Mouse (Mus musculus) testis, postnatal 14 days (tissue): ENCODE measurements around the gene Clps.
"Not testable (repeated sequence)": the region's sequence is repeated elsewhere in the genome, so short reads cannot be mapped to it uniquely, and the experiment has no call there.

Experiments
- DNase-seq: peaks from one replicate; pipeline ENCODE4 v3.0.0; 2021; ENCODE audit warnings: low spot score

Clps gene

DNA sequence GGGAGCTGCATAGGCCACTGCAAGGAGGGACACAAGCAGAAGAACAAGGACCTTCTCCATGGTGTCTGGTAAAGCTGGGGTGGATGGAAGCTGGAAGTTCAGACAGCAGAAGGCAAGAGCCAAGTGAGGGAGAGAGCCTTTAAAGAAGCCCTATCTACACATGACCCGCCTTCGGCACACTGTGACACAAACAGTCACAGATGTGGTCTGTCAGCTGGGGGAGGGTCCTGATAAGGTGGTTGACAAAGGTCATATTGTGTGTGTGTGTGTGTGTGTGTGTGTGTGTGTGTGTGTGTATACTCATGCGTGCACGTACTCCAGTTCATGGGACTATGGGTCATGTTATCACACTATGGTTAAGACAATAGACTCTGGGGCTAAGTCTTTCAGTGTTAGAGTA is at the start of gene Clps:
Clps (minus strand) TSS at position 169 of the 400 bp plus-strand sequence.
- no peak for DNase-seq

GRCm38 (mm10) chr17:28609543-28609942 is 49.0 kb upstream of the Clps start:
- DNase-seq: no peak

GRCm38 (mm10) chr17:28601557-28602250 is 41.1 kb upstream of the Clps start:
- peak; percentile 65 for DNase-seq

GRCm38 (mm10) chr17:28600780-28601179 is 40.2 kb upstream of the Clps start:
- DNase-seq: no peak

- DNase-seq: no peak
These were observed 33.4 kb upstream of the Clps start for GRCm38 (mm10) chr17:28593965-28594364.

- peak; percentile 56 for DNase-seq
These were observed 32.4 kb upstream of the Clps start for GRCm38 (mm10) chr17:28592998-28593397.

DNA sequence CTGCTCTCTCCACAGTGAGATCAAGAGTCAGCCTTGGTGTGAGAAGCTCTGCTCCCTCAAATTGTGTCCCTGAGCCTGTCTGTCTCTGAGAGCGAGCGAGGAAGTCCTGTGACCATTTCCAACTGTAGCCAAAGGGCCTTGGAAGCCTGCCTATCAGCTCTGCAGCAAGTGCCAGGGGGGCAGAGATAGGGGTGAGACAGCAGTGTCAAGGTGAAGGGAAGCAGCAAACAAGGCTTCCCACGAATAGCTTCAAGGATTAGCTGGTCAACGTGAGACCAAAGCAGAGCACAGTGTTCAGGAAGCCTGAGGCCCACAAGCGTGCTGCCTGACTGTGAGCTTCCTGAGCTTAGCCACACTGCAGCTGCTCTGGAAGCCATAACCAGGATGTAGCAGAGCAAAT is 30.9 kb upstream of the Clps start:
- DNase-seq: peak; percentile 78

GRCm38 (mm10) chr17:28590596-28590995 is 30.0 kb upstream of the Clps start:
- no peak for DNase-seq

DNA sequence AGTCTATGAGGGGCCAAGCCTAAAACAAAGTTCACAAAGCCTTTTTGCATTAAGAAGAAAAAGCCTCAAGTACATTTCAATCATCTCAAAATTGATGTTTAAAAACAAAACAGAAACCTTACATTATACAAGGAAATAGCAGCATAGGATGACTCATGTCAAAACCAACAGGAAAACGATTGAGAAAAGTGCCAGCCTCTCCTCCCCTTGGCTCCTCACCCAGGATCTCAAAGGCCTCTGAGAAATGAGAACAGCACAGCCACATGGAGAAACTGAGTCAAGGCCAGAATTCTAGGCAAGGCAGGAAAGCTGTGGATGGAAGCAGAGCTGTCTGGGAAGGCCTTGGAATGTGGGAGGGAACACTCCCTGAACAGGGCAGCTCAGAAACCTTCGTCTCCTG is 28.0 kb upstream of the Clps start:
- DNase-seq: no peak

- no peak for DNase-seq
These were observed 25.9 kb upstream of the Clps start for GRCm38 (mm10) chr17:28586509-28586908.

DNA sequence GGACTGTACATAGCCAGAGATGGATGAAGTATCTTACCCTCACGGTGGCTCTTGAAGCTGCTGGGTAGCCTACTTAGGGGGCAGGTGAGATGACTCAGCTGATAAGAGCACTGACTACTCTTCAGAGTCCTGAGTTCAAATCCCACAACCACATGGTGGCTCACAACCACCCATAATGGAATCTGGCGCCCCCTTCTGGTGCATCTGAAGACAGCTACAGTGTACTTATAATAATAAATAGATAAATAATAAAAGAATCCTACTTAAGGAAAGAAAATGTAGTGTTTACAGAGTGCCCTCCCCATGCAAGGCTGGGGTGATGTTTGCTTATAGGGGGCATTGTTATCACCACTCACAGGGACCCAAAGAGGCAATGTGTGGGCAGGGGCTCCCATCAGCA is 20.5 kb upstream of the Clps start:
- no peak for DNase-seq

DNA sequence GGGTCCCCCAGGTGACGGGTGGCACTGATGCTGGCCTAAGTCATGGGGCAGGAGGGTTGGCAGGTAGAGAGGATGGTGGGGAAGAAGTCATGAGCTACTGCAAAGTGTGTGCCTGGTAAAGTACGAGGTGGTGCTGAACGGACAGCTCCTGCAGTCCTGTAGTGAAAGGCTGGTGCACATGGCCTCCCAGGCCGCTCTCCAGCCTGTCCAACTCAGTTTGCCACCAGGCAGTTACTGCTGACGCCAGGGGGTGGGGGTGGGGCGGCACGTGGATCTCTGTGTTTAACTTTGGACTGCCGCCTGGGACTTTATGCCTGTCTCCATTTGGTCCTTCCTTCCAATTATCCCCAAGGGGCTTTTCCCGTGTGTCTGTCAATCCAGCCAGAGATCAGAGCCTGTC is 19.8 kb upstream of the Clps start:
- peak; percentile 50 for DNase-seq

GRCm38 (mm10) chr17:28575244-28576125 is 14.9 kb upstream of the Clps start, which contains the start of gene Lhfpl5:
Gene Lhfpl5 (plus strand): TSS chr17:28575641.
- DNase-seq: peak; percentile 53

GRCm38 (mm10) chr17:28572941-28573340 is 12.4 kb upstream of the Clps start:
- no peak for DNase-seq

GRCm38 (mm10) chr17:28572521-28572920 is 12.0 kb upstream of the Clps start:
- DNase-seq: no peak

- no peak for DNase-seq
These were observed 11.3 kb upstream of the Clps start for GRCm38 (mm10) chr17:28571868-28572267.

GRCm38 (mm10) chr17:28567541-28567940 is 7.0 kb upstream of the Clps start:
- no peak for DNase-seq

- no peak for DNase-seq
These were observed 4.6 kb upstream of the Clps start for GRCm38 (mm10) chr17:28565181-28565580.

DNA sequence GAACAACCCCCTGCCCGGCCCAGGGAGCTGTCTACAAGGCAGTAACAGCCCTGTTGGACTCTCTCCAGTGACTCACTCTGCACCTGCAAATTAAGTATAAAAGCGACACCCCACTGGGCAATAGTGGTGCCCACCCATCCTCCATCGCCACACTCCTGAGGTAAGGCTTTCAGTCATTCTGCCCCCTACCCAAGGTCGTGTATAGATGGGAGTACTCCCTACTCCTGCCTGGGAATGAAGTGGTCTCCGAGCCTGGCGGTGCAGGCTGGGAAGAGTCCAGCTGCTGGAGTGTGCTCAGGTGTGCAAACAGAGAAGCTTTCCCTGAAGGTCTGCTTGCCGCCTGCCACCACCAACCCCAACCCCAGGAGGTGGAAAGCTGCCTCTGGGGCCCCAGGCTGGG is 1.0 kb upstream of the Clps start:
- DNase-seq: no peak

- no peak for DNase-seq
These were observed 2.8 kb downstream of the Clps start for GRCm38 (mm10) chr17:28557772-28558171.

GRCm38 (mm10) chr17:28556635-28557396 is 3.8 kb downstream of the Clps start:
- no peak for DNase-seq

DNA sequence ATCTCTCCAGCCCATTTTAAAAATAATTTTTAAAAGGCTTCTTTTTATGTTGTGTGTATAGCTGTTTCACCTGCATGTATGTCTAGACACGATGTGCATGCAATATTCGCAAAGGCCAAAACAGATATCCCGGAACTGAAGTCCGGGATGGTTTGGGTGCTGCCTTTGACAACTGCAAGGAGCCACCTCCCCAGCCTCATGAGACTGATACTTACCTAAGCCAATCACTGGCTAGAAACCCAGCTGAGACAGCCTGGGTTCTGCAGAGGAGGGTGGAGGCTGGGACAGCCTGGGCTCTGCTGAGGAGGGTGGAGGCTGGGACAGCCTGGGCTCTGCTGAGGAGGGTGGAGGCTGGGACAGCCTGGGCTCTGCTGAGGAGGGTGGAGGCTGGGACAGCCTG is 6.5 kb downstream of the Clps start:
- not testable (repeated sequence) for DNase-seq
